Mouse (Mus musculus) embryo, embryonic 9.5 days (tissue): ENCODE data around the gene Clec12a.
A peak's percentile ranks its signal among the peaks of the same experiment; 100 is the strongest.
"Not testable (repeated sequence)": the region's sequence is repeated elsewhere in the genome, so short reads cannot be mapped to it uniquely, and the experiment has no call there.

Experiments used
- DNase-seq: peaks from one replicate; pipeline ENCODE4 v3.0.0-alpha.2; 2017; ENCODE audit errors: extremely low spot score

Gene Clec12a

GRCm38 (mm10) chr6:129342391-129342790 is at the start of gene Clec12a:
Gene Clec12a (plus strand): TSS chr6:129342691.
- not testable (repeated sequence) for DNase-seq

- DNase-seq, result no peak
Observed at GRCm38 (mm10) chr6:129304180-129304579, 38.3 kb upstream of the Clec12a start.

DNA sequence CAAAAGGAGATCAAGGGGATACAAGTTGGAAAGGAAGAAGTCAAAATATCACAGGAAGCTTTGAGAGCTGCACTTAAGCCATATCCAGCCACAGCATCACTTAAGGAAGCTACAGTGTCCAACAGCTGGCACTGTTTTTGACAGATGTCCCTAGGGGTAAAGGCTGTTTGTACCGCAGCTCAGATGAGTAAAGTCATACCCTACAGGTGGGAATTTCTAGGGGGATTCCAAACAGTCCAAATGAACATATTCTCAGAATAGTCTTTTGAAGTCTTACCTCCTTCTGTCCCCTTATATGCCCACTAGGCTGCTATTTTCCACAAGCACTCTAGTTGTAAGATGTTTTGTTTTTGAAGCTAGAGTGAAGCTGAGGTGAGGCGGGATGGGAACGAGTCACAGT is 30.0 kb upstream of the Clec12a start:
- no peak for DNase-seq

DNA sequence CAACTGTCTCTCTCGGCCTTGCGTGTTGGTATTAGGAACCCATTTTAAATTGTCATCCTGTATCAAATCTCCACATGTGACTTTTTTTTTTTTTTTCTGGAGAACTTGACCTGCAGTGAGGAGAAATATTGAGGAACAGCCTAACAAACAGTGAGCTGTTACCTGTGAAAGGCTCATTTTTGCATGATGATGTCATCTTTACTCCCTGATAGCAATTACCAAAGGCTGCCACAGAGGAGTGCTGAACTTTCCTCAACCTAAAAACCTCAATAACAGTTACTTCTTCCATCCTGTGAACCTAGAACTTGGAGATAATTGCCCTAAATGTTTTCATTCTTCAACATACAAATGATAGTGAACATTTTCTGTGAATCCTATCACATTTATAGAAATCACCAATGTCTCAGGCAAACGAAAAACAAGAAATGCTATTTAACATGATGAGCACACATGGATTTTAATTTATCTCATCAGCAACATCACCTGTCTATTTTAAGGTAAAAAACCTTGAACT is 27.8 kb upstream of the Clec12a start:
- DNase-seq, result no peak

DNA sequence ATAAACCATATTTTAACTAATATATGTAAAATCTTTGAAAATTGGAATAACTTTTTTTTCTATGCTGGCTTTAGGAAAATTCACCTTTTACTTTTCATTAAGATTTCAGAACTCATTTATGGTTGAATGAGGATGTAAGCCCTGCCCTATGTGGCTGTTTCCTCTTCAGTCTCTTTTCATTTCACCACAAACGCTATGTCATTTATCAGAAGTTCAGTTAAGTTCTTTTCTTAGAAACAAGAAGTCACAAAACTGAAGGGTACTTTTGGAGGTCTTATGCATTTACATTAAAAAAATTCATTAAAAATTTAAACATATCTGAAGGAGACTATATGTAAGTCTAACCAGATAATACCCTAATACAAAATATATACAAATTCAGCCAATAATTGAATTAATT is 26.8 kb upstream of the Clec12a start:
- no peak for DNase-seq

DNA sequence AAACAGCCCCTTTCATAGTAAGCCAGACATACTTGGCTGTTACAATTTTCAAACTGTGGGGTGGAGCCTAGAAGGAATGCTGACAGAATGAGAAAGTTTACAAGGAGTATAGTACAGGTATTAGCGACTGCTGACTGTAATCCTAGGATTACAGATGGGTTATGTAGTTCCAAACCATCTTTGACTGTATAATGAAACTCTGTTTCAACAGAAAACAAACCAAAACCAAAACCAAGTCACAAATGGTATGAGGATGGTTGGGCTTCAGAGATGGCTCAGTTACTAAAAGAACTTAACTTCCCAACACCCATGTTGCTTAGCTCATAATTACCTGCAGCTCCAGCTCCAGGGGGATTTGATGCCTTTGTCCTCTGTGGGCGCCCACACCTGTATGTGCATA is 26.0 kb upstream of the Clec12a start:
- DNase-seq, result no peak

DNA sequence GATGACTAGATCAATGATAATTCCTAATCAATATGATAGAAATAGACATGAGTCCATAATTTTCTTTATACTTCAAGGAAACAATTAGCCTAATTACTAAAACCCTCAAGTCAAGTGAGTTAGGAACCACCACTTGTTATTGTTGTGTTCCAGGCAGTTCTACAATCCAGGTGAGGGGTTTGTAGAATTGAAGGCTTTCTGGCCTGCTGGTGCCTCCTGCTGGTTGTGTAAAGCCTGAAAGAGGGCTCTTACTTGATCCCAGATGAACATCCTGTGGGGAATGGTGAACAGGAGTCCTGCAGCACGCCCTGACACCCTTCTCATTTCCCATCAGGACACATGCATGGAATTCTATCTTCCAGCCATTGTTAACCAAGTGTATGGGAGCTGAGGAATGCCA is 24.1 kb upstream of the Clec12a start:
- DNase-seq, result no peak

GRCm38 (mm10) chr6:129319331-129319730 is 23.2 kb upstream of the Clec12a start:
- DNase-seq, result no peak

GRCm38 (mm10) chr6:129326016-129326415 is 16.5 kb upstream of the Clec12a start:
- no peak for DNase-seq

- no peak for DNase-seq
Observed at GRCm38 (mm10) chr6:129326568-129327150, 15.8 kb upstream of the Clec12a start.

DNA sequence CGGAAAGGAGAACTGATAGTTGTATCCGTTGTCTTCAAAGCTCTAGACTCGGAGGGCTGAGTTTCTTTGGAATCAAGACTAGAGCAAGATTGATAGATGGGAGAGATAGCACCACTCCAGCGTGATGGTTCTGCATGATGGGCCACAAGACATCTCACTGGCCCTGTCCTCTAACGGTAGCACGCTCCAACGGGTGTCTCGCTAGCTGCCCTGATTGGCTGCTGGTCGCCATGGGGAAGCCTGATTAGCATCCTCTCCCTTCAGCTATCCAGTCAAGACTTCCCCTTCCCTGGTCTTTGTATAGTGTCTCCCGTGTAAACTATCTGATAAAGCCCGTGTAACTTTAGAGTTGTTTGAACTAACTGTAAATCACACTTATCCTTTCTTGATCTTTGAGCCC is 10.9 kb upstream of the Clec12a start, which contains the start of gene 4922502D21Rik:
TSS of gene 4922502D21Rik (minus strand) at position 187 of the 400 bp plus-strand sequence.
- no peak for DNase-seq

DNA sequence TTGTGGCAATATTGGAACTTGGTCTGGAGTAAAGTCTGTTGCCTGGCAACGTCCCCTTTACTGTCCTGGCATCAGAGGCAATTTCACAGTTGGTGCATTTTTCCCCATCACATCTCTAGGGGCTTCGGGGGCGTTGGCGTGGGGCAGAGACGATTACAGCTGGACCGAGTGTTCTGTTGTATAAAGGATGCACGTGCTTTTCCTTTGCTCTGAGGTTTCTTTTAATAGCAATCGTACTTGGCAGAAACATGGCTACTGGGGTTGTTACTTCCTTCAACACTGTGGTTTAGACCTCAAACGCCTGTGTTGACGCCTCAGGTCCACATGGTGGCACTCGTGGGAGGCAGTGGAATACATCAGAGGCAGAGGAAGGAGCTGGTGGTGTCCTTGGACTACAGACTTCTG is 8.8 kb upstream of the Clec12a start:
- peak; percentile 24 for DNase-seq

DNA sequence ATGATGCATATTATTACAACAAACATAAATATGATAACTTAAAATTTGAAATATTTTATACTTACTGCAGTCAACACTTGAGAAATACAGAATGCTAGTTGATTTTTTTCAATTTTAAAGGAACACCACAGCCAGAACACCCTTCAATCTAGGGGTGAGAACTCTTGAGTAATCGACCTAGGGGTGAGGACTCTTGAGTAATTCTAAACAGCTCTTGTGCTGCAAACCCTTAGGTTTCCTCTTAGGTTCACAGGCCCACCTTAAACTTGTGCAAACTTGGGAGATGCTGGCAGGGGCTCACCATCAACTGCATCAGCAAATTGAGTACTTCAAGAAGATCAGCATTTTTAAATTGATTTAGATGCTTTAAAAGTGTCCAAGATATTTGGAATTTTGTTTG is 4.7 kb upstream of the Clec12a start:
- no peak for DNase-seq

GRCm38 (mm10) chr6:129344408-129344807 is 1.9 kb downstream of the Clec12a start:
- no peak for DNase-seq

DNA sequence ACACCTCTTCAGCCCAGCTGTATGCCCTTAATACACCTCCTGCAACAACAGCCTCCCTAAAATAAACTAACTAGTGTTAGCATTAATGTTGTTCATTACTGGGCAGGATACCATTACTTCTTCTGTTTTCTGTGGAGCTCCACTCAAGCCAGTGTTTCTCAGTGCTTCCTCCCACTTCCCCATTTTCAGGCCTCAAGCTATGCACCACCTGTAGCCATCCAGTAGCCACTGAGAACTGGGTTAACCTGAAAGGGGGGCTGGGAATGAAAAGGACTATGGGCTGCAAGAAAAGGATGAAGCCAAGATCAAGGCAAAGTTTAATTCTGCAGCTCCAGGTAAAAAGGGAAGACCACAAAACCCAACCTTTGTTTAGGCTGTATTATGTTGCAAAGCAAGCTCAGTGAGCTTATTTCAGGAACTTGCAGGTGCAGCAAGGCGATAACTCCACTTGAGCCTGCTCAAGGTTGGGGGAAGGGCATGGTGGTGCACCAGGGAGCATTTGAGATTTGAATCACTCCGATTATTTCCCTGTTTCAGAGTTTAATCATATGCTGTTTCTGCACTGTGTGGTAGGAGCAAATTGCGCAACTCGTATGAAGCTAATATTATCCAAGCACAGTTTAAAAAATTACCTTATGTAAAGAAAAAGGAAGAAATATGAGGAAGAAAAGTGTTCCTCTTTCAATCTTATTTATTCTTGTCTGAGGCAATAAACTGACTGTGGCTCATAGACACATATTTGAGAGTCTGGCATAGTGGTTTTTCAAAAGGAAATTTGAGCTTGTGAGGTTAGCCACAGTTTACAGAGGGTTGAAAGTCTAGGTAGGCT is 7.2 kb downstream of the Clec12a start:
- no peak for DNase-seq

DNA sequence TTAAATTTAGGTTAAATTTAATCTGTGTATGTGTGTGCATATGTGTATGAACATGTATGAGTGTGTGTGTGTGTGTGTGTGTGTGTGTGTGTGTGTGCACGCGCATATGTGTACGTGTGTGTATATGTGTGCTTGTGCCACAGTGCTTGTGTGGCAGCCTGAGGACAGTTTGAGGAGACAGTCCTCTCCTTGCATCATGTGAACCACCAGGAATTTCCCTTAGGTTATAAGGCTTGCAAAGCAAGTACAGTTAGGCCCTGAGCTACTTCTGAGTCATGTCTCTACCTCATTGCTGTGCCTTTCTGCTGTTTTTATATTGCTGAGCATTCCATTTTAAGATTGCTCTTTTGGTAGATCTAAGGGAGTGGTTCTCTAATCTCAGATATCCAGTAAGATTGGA is 8.6 kb downstream of the Clec12a start:
- no peak for DNase-seq

GRCm38 (mm10) chr6:129355774-129356173 is 13.3 kb downstream of the Clec12a start:
- DNase-seq, result no peak

DNA sequence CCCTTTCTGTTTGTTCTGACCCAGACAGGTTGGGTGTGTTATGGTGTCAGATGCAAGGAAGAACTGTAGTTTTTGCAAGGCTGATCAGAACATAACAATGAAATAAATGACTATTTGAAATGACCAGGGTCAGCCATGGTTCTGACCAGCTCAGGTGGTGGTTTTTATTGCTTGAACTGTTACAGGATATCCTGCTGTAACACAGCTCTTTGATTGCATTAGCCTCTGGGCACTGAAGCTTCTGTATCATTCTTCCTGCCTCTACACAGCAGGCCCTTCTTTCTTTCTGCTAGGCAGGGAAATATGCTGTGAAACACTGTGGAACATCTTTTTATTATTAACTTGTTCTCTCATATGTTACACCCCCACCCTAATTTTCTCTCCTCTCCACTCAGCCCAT is 13.9 kb downstream of the Clec12a start:
- DNase-seq, result no peak

DNA sequence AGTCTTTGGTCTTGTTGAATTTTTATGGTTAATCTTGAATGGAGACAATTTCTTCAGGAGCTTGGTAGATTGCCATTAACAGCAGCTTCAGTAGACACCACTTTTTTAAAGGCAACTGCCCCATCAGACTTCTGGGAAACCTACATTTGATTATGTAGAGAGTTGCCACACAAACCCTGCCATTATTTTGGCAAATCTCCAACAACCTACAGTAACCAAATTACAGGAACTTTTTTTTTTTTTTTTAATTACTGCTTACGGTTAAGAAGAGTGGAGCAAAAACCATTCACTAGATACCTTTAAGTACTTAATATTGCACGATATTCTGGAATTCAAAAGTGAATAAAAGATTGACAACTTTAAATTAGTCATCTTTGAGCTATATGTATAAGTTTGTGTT is 17.0 kb downstream of the Clec12a start:
- DNase-seq, result no peak

- no peak for DNase-seq
Observed at GRCm38 (mm10) chr6:129363942-129364341, 21.5 kb downstream of the Clec12a start.

GRCm38 (mm10) chr6:129365959-129366359 is 23.5 kb downstream of the Clec12a start:
- DNase-seq, result peak; percentile 50

- no peak for DNase-seq
Observed at GRCm38 (mm10) chr6:129369374-129370132, 27.1 kb downstream of the Clec12a start.
